Mouse (Mus musculus) ovary, postnatal 36 days (tissue): ENCODE results near the gene Tmem251.

Experiments used
- DNase-seq: peaks from one replicate; pipeline ENCODE4 v3.0.0; 2022; ENCODE audit warnings: low spot score, mixed read lengths

The Tmem251 gene

GRCm38 (mm10) chr12:102710851-102711375 is 32.6 kb upstream of the Tmem251 start:
- DNase-seq = no peak

- DNase-seq = no peak
These were observed 30.3 kb upstream of the Tmem251 start for GRCm38 (mm10) chr12:102713153-102713865.

- no peak for DNase-seq
These were observed 29.4 kb upstream of the Tmem251 start for GRCm38 (mm10) chr12:102714116-102714515.

- DNase-seq = no peak
These were observed 28.7 kb upstream of the Tmem251 start for GRCm38 (mm10) chr12:102714654-102715395.

- DNase-seq = no peak
These were observed 23.8 kb upstream of the Tmem251 start for GRCm38 (mm10) chr12:102719552-102720315.

- DNase-seq = no peak
These were observed 21.1 kb upstream of the Tmem251 start for GRCm38 (mm10) chr12:102722451-102722850.

GRCm38 (mm10) chr12:102722966-102723365 is 20.6 kb upstream of the Tmem251 start:
- no peak for DNase-seq

GRCm38 (mm10) chr12:102723861-102724260 is 19.7 kb upstream of the Tmem251 start:
- DNase-seq = no peak

GRCm38 (mm10) chr12:102725146-102725545 is 18.4 kb upstream of the Tmem251 start:
- no peak for DNase-seq

GRCm38 (mm10) chr12:102725761-102726175 is 17.8 kb upstream of the Tmem251 start:
- DNase-seq = no peak

- DNase-seq = peak; percentile 67
These were observed 13.4 kb upstream of the Tmem251 start for GRCm38 (mm10) chr12:102729855-102730797.

- no peak for DNase-seq
These were observed 12.6 kb upstream of the Tmem251 start for GRCm38 (mm10) chr12:102730798-102731619.

- DNase-seq = peak; percentile 49
These were observed 10.2 kb upstream of the Tmem251 start for GRCm38 (mm10) chr12:102733381-102733780.

GRCm38 (mm10) chr12:102739096-102739495 is 4.5 kb upstream of the Tmem251 start:
- no peak for DNase-seq

- DNase-seq = no peak
These were observed 3.3 kb upstream of the Tmem251 start for GRCm38 (mm10) chr12:102740285-102740684.

GRCm38 (mm10) chr12:102742056-102742455 is 1.5 kb upstream of the Tmem251 start:
- no peak for DNase-seq

GRCm38 (mm10) chr12:102743036-102743588 is 450 bp upstream of the Tmem251 start:
- DNase-seq = no peak

- DNase-seq = no peak
These were observed 1.3 kb downstream of the Tmem251 start for GRCm38 (mm10) chr12:102744839-102745238.

GRCm38 (mm10) chr12:102748256-102748655 is 4.7 kb downstream of the Tmem251 start:
- DNase-seq = no peak

- no peak for DNase-seq
These were observed 12.7 kb downstream of the Tmem251 start for GRCm38 (mm10) chr12:102756304-102756703.
